Mouse (Mus musculus) forebrain, embryonic 15.5 days (tissue): ENCODE data around the gene Rab4a. TPM values are rescaled to one million over a fixed set of nuclear protein-coding genes. Genes with fewer than 3 reads are reported as not detected.
"Not testable (repeated sequence)": the region's sequence is repeated elsewhere in the genome, so short reads cannot be mapped to it uniquely, and the experiment has no call there.

Experiments used
- ATAC-seq: fragments of 200-750 bp; cut with Nextera tagmentation; replicated peaks from 2 replicates; pipeline ENCODE4 v1.8.0; 2017; ENCODE audit warnings: mild to moderate bottlenecking, moderate TSS enrichment, moderate library complexity
- H3K27ac ChIP-seq: fragments of 300-500 bp; sonication (generic); replicated peaks from 2 replicates; pipeline ENCODE4 v1.5.1; 2015; ENCODE audit warnings: mild to moderate bottlenecking, inconsistent platforms
- H3K27me3 ChIP-seq: fragments of 300-500 bp; sonication (generic); 2 replicates; pipeline ENCODE4 v1.6.1; 2015; ENCODE audit warnings: inconsistent platforms
- H3K36me3 ChIP-seq: fragments of 300-500 bp; sonication (generic); 2 replicates; pipeline ENCODE4 v1.6.1; 2015; ENCODE audit warnings: mild to moderate bottlenecking, inconsistent platforms
- H3K4me1 ChIP-seq: fragments of 300-500 bp; sonication (generic); 2 replicates; pipeline ENCODE4 v1.6.1; 2015; ENCODE audit warnings: inconsistent platforms
- H3K4me2 ChIP-seq: fragments of 300-500 bp; sonication (generic); replicated peaks from 2 replicates; pipeline ENCODE4 v1.6.1; 2015; ENCODE audit warnings: mild to moderate bottlenecking, inconsistent platforms
- H3K4me3 ChIP-seq: fragments of 300-500 bp; sonication (generic); 2 replicates; pipeline ENCODE4 v1.5.1; 2015; ENCODE audit warnings: mild to moderate bottlenecking, inconsistent platforms
- H3K9ac ChIP-seq: fragments of 300-500 bp; sonication (generic); replicated peaks from 2 replicates; pipeline ENCODE4 v1.6.1; 2015; ENCODE audit warnings: mild to moderate bottlenecking, inconsistent platforms
- H3K9me3 ChIP-seq: fragments of 300-500 bp; sonication (generic); 2 replicates; pipeline ENCODE4 v1.6.1; 2016; ENCODE audit warnings: inconsistent platforms
- WGBS: fragments of 180-500 bp; shearing (Covaris S2); methylation state at CpG from one replicate; pipeline ENCODE4 v1.1.7; 2015; ENCODE audit warnings: mixed read lengths; 5-methylcytosine and 5-hydroxymethylcytosine counted together
- polyA plus RNA-seq: library from polyadenylated mRNA; unstranded; fragments of >200 nt; fragmentation: Nextera tagmentation; extraction: Ambion mirVana; gene quantifications from 2 replicates; pipeline ENCODE4 v1.2.1, GENCODE M21; 2015

The Rab4a gene
- polyA plus RNA-seq, 1 experiment from 2014 or later, result 78.2 TPM

DNA sequence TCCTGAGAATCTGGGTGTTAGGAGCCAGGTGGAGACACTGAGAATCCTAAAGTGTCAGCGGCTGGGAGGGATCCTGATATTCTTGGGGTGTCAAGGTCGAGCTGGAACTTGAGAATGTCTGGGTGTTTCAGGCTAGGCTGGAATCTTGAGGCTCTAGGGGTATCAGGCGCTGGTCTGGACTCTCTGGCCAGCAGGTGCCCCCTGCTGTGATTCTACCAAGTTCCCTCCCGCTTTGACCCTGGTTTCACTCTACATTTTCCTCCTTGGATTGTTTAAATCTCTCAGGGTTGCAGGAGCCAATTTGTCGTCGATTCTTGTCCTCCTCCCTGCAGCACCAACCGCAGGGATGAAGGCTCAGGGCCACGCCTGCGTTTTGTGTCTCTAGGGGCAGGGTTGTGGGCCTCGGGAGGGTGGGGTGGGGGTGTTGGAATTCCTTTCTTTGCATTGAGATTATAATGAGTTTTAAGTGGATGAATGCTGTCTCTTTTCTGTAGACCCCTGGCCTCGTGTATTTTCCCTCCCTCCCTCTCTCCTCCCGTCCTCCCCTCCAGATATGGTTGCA lies 670 bp downstream of the Rab4a start:
- no peak for ATAC-seq
- Histone ChIP-seq H3K9ac (peak overlapping the region; percentile 91), H3K27ac (peak overlapping the region; percentile 76), H3K4me2 (peak overlapping the region; percentile 80), H3K9me3 (no peaks in the 10 kb centered on the region), H3K4me3 (peak overlapping the region; percentile 83), H3K4me1 (peaks cover 37% of the 10 kb centered on the region), H3K27me3 (no peaks in the 10 kb centered on the region), H3K36me3 (no peaks in the 10 kb centered on the region)
- WGBS, result under 1% methylated on average over 12 of the region's 12 CpGs

DNA sequence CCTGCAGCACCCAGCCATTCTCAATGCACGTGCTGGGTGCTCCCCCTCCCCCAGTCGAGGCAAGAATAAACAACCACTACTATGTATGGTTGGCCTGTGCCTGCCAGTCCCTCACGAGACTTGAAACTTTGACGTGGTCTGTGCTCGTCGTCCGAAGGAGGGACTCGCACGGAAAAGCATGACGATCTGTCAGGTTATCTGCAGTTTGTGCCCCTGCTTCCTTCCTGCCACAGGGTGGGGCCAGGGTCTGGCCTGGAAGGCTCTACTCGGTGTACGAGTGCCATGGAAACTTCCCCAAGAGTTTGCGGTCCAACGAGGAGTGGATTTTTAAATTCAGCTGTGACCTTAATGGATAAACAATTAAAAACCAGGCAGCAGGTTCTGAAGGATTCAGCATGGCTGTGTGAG lies 1.2 kb downstream of the Rab4a start:
- Histone ChIP-seq H3K4me1 (peaks cover 37% of the 10 kb centered on the region), H3K27me3 (no peaks in the 10 kb centered on the region), H3K9me3 (no peaks in the 10 kb centered on the region), H3K4me2 (peak overlapping the region; percentile 80), H3K36me3 (no peaks in the 10 kb centered on the region), H3K27ac (no peak overlapping the region), H3K4me3 (peak overlapping the region; percentile 83), H3K9ac (peak overlapping the region; percentile 91)
- no peak for ATAC-seq
- 7% methylated on average over 14 of the region's 14 CpGs for WGBS

DNA sequence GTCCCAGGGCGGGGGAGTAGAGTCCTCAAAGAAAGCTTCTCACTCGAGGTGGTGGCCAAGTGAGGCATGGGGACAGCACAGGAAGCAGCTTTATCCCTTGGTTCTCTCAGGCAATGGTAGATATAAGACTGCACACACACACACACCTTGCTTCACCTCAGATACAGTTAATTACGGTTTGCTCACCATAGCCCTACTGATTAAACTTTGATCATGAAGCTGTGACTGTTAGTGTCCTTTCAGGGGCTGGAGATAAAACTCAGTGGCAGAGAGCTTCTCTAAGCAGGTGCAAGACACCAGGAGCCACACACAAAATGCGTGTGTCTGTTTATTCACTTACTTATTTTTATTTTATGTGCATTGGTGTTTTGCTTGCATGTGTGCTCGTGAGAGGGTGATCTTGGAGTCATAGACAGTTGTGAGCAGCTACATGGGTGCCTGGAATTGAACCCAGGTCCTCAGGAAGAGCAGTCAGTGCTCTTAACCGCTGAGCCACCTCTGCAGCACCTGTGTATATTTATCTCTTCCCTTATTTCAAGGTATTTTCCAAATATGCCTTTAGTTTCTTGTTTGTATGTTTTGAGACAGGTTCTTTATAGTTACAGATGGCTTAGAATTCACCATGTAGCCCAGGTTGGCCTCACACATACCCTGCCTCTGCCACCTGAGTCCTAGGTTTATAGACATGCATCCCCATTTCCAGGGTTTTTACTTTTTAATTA lies 2.2 kb downstream of the Rab4a start:
- Histone ChIP-seq H3K4me2 (peak overlapping the region; percentile 80; the same call in 1 of the 2 replicates), H3K4me1 (peaks cover 37% of the 10 kb centered on the region), H3K9me3 (no peaks in the 10 kb centered on the region), H3K9ac (no peak overlapping the region), H3K36me3 (no peaks in the 10 kb centered on the region), H3K4me3 (no peak overlapping the region), H3K27ac (no peak overlapping the region), H3K27me3 (no peaks in the 10 kb centered on the region)
- WGBS, result 66% methylated on average over 6 of the region's 6 CpGs
- ATAC-seq, result no peak

DNA sequence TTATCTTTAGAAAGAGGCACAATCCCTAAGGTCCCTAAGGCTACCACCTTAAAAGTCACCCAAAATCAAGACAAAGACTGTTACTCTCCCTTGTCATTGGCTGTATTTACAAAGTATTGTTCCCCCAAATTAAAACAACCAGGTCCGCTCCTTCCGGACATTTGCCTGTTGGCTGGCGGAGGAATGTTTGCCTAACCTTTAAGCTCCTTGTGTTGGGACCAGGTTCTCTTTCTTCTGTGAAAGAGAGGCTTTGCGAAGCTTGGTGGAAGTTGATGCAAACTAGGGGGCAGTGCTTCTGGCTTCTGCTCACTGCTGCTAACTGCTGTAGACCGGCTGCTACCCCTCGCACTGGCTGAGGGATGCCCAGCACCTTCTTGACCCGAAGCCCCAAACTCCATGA lies 2.9 kb downstream of the Rab4a start:
- Histone ChIP-seq H3K36me3 (no peaks in the 10 kb centered on the region), H3K4me2 (no peak overlapping the region), H3K27me3 (no peaks in the 10 kb centered on the region), H3K27ac (no peak overlapping the region), H3K9me3 (no peaks in the 10 kb centered on the region), H3K9ac (no peak overlapping the region), H3K4me1 (peaks cover 37% of the 10 kb centered on the region), H3K4me3 (no peak overlapping the region)
- ATAC-seq, result no peak
- 79% methylated on average over 7 of the region's 7 CpGs for WGBS

DNA sequence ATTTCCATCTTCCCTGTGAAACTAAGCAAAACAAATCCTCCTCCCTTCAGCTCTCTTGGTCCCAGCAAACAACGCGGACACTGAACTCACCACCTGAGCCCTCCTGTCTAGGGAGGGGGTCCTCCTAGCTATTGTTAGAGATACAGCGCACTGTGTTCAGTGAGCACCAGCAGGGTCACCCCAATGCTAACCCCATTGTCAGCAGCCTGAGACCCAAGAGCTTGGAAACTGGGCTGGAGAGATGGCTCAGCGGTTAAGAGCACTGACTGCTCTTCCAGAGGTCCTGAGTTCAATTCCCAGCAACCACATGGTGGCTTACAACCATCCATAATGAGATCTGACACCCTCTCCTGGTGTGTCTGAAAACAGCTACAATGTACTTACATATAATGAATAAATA lies 3.6 kb downstream of the Rab4a start:
- peaks cover 37% of the 10 kb centered on the region for H3K4me1 ChIP-seq
- H3K9ac ChIP-seq, H3K4me2 ChIP-seq: not testable (repeated sequence)

DNA sequence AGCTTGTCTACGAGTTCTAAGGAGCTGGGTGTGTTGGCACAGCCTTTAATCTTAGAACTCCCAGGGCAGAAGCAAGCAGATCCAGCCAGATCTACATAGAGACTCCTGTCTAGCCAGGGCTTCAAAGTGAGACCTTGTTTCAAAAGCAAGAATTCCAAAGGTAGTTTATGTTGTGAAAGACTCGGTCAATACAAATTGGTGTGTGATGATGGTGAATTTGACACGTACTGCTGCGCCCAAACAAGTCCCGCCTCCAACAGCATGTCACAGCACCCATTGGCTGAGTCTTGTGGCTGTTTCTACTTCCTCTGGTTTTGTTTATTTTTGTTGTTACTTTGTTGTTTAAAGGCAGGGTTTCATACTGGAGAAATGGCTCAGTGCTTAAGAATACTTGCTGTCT lies 6.4 kb downstream of the Rab4a start:
- no peaks in the 10 kb centered on the region for H3K9me3 ChIP-seq
- WGBS, result 90% methylated on average over 5 of the region's 5 CpGs
- H3K27me3 ChIP-seq, result no peaks in the 10 kb centered on the region
- H3K27ac ChIP-seq, result no peak overlapping the region
- H3K4me3 ChIP-seq, result no peak overlapping the region
- ATAC-seq, result no peak
- no peaks in the 10 kb centered on the region for H3K36me3 ChIP-seq
- H3K9ac ChIP-seq, result no peak overlapping the region
- H3K4me1 ChIP-seq, result peaks cover 20% of the 10 kb centered on the region
- no peak overlapping the region for H3K4me2 ChIP-seq

More for the DNA sequence above, 3.6 kb downstream of the Rab4a start:
- H3K4me3 ChIP-seq, H3K27me3 ChIP-seq, H3K36me3 ChIP-seq, ATAC-seq, H3K9me3 ChIP-seq, H3K27ac ChIP-seq: not testable (repeated sequence)
- 90% methylated on average over 4 of the region's 4 CpGs for WGBS

DNA sequence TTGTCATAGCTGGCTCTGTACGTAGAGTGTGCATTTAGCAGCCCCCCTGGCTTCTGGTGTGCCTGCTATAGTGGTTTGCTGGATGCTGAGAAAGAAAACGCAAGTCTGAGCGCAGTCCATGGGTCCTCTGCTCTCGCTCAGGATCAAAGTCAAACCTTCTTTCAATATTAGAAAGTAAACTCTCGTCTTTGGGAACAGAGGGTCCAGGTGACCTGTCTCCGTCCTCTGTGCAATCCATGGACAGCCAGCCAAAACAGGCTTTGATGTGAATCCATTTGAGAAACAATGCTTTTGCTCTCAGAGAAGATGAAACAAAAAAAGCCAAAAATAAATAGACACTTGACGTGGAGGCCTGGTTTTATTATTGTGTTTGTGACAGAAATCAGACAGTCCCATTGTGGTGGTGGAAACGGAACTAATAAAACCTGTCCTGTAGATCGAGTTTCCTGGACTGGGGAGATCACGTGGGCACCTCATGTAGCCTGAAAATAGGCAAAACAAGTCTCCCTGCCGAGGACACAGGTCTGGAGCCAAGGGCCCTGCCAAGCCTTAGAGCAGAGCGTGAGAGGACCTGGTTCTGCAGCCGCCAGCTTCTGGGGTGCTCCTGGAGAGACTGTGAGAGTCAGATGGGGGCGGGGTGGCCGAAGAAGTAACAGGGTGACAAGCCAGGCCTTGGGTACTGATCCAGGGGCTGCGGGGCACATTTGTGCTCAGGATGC lies 7.5 kb downstream of the Rab4a start:
- H3K27ac ChIP-seq, result no peak overlapping the region
- H3K4me3 ChIP-seq, result no peak overlapping the region
- no peak for ATAC-seq
- H3K27me3 ChIP-seq, result no peaks in the 10 kb centered on the region
- peaks cover 9% of the 10 kb centered on the region for H3K4me1 ChIP-seq
- H3K36me3 ChIP-seq, result no peaks in the 10 kb centered on the region
- no peak overlapping the region for H3K9ac ChIP-seq
- WGBS, result 78% methylated on average over 16 of the region's 16 CpGs
- H3K4me2 ChIP-seq, result no peak overlapping the region
- H3K9me3 ChIP-seq, result no peaks in the 10 kb centered on the region

DNA sequence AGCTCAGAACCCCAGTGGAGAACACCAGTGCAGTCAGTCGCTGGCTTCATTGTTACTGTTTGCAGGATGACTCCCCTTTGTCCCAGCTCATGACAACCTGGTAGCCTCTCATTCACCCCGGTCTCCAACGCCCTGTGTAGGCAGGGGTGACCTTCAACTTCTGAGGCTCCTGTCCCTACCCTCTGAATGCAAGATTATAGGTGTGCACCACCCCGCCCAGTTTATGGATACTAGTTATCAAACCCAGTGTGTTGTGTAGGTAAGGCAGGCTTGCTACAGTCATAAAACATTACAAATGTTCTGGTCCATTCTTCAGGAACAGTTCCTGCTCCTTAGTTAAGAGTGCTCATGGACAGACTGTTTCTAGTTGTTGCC lies 8.1 kb downstream of the Rab4a start:
- peaks cover 5% of the 10 kb centered on the region; the same call in 1 of the 2 replicates for H3K4me1 ChIP-seq
- no peaks in the 10 kb centered on the region for H3K36me3 ChIP-seq
- no peak for ATAC-seq
- no peaks in the 10 kb centered on the region for H3K9me3 ChIP-seq
- H3K4me2 ChIP-seq, result no peak overlapping the region
- WGBS, result 90% methylated on average over 4 of the region's 4 CpGs
- no peaks in the 10 kb centered on the region for H3K27me3 ChIP-seq
- H3K27ac ChIP-seq, result no peak overlapping the region
- no peak overlapping the region for H3K4me3 ChIP-seq
- H3K9ac ChIP-seq, result no peak overlapping the region

DNA sequence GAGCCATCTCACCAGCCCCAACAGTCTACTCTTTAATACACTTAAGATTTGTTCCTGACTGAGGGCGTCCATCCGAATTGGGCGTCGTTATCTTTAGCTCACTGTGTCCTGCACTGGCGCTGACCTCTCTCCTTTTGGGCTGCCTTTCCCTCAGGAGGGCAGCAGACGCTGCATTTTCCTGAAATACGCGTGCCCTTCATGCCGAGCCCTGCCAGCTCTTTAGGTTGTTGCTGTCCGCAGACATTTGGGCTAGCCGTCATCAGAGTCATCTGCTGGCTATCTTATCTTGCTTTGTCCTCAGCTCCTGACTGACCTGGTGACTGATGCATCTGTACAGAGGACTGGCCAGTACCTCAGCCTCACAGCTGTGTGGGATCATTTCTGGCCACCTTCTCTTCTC lies 9.5 kb downstream of the Rab4a start:
- Histone ChIP-seq H3K4me3 (no peak overlapping the region), H3K9ac (no peak overlapping the region), H3K4me1 (no peaks in the 10 kb centered on the region), H3K9me3 (no peaks in the 10 kb centered on the region), H3K4me2 (no peak overlapping the region), H3K27me3 (no peaks in the 10 kb centered on the region), H3K27ac (no peak overlapping the region), H3K36me3 (no peaks in the 10 kb centered on the region)
- WGBS, result 88% methylated on average over 11 of the region's 11 CpGs
- ATAC-seq, result no peak

DNA sequence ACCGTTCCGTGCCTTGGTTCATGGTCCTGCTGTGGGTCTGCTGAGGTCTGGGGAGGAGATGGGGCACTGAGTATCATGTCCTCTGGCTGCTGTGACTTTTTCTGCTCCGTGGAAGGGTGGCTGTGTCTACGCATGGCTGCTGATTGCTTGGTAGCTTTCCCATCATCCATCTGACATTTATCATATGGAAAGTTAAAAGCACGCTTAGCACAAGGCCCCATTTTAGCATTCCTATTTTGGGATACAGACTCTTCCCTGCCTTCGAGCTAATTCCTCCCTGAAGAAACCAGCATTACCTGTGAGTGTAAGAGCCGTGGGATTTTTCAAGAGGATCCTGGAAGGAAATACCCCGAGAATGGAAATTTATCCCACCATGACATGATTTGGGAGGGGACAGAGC lies 11.2 kb downstream of the Rab4a start:
- Histone ChIP-seq H3K9me3 (no peaks in the 10 kb centered on the region), H3K27me3 (no peaks in the 10 kb centered on the region), H3K27ac (no peak overlapping the region), H3K4me1 (no peaks in the 10 kb centered on the region), H3K9ac (no peak overlapping the region), H3K36me3 (no peaks in the 10 kb centered on the region), H3K4me3 (no peak overlapping the region), H3K4me2 (no peak overlapping the region)
- 95% methylated on average over 8 of the region's 8 CpGs for WGBS
- ATAC-seq, result no peak

DNA sequence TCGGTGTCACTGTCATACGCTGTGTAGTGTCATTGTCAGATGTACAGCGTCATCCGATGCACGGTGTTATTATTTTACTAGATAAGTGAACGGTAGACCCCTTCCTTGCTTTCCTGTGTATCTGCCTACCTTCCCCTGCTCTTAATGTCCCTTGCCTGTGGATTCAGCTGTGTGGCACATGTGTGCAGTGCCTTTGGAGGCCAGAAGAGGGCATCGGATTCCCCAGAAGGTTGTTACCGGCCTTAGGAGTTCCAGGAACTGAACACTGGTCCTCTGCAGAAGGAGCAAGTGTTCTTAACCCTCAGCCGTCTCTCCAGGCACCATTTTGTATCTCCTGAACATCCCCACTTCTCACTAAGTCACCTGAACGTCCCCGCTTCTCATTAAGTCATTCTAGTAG lies 12.0 kb downstream of the Rab4a start:
- H3K4me1 ChIP-seq, result no peaks in the 10 kb centered on the region
- ATAC-seq, result no peak
- no peak overlapping the region for H3K4me2 ChIP-seq
- no peaks in the 10 kb centered on the region for H3K27me3 ChIP-seq
- WGBS, result 94% methylated on average over 11 of the region's 11 CpGs
- H3K4me3 ChIP-seq, result no peak overlapping the region
- H3K27ac ChIP-seq, result no peak overlapping the region
- no peaks in the 10 kb centered on the region for H3K36me3 ChIP-seq
- H3K9ac ChIP-seq, result no peak overlapping the region
- no peaks in the 10 kb centered on the region for H3K9me3 ChIP-seq

DNA sequence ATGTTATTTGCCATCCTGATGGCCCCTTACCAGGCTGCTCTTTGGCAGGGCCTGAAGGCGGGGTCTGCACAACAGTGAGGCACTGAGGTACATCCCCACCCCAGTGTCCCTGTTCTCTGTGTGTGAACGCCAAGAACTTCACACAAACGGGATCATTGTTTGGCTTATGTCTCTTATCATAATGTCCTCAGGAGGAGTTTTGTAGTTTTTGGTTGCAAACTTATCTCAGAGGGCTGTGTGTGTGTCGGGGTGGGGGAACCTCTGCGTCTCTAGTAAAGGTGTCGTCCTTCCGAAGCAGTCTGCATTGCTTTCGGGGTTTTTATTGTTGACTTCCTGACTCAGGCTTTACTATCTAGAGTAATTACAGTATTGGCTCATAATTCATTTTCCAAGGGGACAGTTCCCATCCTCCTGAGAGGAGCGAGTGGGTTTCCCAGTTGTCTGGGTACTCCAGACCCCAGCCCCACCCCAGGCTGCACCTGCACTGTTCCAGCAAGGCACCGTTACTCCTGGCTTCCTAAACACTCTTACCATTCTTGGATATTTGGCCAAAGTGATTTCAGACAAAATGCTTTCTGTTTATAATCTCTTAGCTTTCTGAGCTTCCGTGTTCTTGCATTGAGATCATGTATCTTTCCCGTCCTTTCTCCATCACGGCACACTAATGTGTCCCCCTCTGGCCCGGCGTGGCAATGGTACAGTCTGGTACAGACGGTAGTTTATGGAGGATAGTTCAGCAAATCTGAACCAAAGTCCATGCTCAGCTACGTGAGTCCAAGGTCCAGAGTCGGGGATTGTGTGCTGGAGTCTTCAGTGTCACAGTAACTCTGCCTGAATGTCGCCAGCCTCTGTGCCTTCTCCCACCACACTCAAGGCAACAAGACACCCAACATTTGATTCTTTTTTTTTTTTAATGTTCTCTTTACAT lies 14.2 kb downstream of the Rab4a start:
- Histone ChIP-seq H3K27ac (no peak overlapping the region), H3K4me1 (no peaks in the 10 kb centered on the region), H3K4me3 (no peak overlapping the region), H3K9me3 (no peaks in the 10 kb centered on the region), H3K9ac (no peak overlapping the region), H3K27me3 (no peaks in the 10 kb centered on the region), H3K36me3 (peaks cover 8% of the 10 kb centered on the region; the same call in 1 of the 2 replicates), H3K4me2 (no peak overlapping the region)
- ATAC-seq, result no peak
- WGBS, result 96% methylated on average over 19 of the region's 19 CpGs
